Mouse (Mus musculus): ENCODE data around the gene Rps6ka1.
A peak's percentile ranks its signal among the peaks of the same experiment; 100 is the strongest.
"Not testable (repeated sequence)": the region's sequence is repeated elsewhere in the genome, so short reads cannot be mapped to it uniquely, and the experiment has no call there.

The Rps6ka1 gene

DNA sequence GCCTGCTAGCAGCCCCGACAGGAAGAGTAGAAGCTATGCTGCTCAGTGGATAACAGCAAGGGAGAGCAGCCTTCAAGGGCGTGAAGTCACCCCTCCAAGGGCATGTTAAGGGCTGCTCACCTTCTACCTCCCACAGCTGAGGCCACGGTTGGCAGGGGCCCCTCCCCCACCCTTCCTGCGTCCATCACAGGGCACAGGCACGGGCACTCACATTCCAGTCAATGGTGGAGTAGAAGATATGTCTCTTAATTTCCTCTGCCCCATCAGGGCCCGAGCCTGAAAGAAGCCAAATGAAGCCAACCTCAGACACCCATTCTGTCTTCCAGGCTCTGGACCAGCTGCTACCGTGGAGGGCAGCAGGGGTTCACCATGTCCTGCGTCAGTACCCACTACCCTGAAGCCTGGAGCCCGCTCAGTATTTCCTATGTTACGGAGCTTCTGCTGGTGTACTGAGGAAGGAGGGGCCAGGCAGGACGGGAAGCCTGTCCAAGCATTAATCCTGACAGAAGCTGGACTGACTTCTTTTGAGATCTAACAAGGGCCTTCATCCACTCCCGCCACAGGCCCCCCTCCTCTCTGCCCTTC, 23.7 kb downstream of the Rps6ka1 start:
- no peak for DNase-seq (ENCODE audit: extremely low spot score)

DNA sequence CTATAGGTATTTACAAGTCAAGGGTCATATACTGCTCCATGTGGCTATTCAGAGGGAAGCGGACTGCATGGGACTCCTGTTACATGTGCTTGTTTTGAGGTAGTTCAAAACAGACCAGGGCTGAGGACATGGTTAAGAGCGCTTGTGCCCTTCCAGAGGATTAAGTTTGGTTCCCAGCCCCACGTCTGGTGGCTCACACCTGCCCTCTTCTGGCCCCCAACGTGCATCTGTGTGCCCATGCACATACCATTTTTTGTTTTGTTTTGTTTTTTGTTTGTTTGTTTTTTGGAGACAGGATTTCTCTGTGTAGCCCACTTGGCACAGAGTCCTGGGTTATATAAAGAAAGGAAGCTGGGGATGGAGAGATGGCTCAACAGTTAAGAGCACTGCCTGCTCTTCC, 30.1 kb downstream of the Rps6ka1 start:
- DNase-seq (ENCODE audit: extremely low spot score): no peak

DNA sequence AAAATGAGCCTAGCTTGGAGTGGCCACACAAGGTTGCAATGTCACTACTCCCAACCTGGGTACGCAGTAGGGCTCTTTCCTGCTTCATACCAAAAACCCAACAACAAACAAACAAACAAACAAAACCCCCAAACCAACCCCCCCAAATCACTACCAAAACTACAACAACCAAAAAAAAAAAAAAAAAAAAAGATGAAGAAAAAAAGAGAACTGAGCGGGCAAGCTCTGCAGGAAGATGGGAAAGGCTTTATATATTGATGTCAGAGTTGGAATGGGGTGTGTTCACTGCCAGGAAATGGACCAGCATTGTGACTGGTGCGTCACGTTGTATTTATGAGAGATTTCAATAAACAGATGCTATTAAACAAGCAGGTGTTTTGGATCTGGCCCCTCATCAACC, 33.0 kb downstream of the Rps6ka1 start:
- DNase-seq (ENCODE audit: extremely low spot score): no peak

DNA sequence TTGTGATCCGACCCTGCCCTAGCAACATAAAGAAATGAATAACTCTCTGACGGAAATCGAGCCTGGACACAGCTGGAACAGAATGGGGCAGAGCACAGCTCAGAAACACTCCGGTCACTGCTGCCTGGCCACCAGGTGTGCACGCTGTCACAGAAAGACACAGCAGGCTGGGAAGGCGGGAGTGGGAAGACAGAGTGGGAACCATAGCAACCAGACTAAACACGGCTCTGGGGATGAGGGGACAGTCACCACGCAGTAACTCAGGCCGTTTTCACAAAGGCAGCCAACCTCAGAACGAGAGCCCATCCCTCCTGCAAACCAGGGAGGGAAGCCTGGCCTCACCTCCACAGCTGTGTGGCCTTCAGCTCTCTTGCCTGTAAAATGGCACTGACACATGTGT, 34.0 kb downstream of the Rps6ka1 start:
- no peak for DNase-seq (ENCODE audit: extremely low spot score)

DNA sequence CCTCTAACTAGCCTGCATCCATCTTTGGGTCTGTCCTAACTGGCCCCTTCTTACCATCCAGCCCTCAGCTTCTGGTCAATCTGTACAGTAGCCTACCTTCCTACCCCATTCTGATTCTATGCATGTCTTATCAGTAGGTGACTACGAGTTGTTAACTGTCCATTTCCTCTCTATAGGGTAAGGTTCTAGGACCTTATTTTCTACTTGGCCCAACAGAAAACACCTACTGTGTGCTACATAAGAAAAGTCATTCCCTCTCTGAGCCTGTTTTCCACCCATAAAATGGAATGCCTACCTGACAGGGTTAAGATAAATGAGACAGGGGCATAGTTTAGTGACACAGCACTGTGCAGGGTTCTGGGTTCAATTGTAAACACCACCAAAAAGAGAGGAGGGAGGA, 41.0 kb downstream of the Rps6ka1 start:
- DNase-seq (ENCODE audit: extremely low spot score): no peak

DNA sequence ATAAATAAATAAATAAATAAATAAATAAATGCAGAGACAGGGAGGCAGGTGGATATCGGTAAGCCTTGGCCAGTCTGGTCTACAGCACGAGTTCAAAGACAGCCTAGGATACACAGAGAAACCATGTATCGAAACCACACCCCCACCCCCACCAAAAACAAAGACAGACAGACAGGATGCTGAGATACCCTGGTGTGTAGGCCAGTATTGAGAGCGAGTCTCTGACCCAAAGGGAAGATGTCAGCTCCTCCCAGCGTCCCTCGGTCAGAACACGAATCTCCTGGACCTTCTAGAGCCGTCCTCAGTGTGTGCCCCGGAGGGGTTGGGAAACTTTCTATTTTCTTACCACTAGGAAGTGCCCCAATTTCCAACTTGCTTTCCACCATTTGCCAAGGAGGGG, 42.5 kb downstream of the Rps6ka1 start:
- no peak for DNase-seq (ENCODE audit: extremely low spot score)

DNA sequence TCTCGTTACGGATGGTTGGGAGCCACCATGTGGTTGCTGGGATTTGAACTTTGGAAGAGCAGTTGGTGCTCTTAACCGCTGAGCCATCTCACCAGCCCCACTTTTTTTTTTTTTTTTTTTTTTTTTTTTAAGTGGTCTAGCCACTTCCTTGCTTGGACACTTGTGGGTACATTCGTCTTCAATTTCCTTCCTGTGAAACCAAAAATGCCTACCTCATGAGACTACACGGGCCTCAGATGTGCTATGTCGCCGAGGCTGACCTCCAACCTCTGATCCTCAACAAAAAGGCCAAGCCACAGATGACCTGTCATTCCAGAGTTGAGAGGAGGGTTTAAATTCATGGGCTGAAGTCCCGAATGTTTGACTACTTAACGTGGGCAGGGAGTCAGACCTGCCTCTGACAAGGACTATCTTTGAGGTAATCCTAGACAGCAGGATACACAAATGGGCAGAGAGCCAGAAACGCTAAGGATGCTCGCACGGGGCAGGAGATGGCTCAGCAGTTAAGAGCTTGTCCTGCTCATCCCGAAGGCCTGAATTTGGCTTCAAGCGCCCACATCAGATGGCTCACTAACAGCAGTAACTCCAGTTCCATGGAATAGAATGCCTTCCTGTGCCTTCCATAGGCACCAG, 43.3 kb downstream of the Rps6ka1 start:
- no peak for DNase-seq (ENCODE audit: extremely low spot score)

DNA sequence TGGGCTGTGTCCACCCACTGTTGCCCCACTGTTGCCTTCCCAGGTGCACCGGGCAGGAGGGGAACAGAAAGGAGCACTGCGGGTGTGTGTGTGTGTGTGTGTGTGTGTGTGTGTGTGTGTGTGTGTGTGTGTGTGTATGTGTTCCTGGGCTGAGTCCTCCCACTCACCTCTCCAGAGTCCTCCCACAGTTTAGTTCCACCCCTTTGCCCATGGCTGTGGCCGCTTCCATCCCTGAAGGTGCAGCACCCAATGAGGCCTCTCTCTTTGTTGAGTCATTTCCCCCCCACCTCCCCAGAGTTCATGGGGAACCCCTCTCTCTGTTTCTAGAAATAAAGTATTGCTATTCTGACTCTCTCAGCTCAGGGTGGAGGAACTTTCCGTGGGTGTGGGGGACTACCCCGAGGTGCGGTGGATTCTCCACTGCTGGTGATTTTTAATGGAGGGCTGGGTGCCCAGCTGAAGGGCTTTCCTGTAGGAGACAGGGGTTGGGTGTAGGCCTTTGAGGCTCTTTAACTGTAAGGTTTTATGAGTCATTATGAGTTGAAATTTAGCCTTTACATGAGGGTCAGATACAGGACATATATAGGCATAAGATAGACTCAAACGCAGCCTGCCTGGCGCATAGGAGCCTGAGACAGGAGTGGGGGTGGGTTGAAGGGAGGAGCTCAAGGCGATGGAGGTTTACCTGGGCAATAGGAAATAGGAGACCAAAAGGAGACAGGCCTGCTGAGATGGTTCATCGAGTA, 44.4 kb downstream of the Rps6ka1 start:
- DNase-seq (ENCODE audit: extremely low spot score): no peak

DNA sequence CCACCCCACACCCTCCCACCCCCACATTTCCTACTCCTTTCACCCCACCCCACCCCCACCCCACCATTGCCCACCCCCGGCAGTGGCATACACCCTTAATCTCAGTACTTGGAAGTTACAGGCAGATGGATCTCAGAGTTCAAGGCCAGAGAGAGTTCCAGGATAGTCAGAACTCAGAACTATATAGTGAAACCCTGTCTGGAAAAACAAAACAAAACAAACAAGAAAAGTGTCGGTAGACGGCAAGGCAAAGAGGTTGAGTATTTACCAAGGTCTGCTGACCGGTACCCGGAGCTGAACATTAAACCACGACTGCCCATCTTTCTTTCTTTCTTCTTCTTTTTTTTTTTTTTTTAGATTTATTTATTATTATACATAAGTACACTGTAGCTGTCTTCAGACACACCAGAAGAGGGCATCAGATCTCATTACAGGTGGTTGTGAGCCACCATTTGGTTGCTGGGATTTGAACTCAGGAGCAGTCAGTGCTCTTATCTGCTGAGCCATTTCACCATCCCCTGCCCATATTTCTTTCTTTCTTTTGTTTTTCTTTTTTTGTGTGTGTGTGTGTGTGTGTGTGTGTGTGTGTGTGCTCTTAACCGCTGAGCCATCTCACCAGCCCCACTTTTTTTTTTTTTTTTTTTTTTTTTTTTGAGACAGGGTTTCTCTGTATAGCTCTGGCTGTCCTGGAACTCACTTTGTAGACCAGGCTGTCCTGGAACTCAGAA, 45.7 kb downstream of the Rps6ka1 start:
- DNase-seq (ENCODE audit: extremely low spot score): not testable (repeated sequence)

DNA sequence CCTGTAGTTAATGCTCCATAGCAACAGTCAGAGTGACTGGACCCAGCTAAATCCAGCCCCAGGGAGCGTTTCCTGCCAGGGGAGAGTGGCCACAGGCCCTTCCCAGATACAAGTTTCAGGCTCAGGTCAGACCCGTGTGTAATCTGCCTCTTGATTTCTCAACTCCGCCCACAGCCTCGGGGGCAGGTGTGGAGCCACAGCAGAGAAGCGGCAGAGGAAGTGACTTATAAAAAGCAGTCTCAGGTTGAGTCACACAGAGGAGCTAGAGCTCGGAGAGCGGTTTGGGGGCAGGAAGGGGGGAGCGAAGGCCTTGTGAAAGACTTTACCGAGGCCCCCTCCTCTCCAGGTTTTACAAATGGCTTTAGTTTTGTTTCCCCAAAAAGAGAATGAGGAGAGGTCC, 46.6 kb downstream of the Rps6ka1 start:
- DNase-seq (ENCODE audit: extremely low spot score): no peak

DNA sequence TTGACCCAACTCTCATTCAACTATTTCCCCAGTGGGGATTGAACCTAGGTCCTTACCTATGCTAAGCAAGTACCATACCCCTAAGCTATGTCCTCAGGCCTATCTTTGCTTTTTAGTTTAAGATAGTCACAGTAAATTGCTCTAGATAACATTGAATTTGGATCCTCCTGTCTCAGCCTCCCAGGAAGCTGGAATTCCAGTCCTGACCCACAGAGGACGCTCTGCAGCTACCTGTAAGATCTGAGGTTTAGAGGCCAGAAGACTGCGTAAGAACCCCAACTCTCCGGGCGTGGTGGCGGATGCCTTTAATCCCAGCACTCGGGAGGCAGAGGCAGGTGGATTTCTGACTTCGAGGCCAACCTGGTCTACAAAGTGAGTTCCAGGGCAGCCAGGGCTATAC, 47.1 kb downstream of the Rps6ka1 start:
- DNase-seq (ENCODE audit: extremely low spot score): no peak

DNA sequence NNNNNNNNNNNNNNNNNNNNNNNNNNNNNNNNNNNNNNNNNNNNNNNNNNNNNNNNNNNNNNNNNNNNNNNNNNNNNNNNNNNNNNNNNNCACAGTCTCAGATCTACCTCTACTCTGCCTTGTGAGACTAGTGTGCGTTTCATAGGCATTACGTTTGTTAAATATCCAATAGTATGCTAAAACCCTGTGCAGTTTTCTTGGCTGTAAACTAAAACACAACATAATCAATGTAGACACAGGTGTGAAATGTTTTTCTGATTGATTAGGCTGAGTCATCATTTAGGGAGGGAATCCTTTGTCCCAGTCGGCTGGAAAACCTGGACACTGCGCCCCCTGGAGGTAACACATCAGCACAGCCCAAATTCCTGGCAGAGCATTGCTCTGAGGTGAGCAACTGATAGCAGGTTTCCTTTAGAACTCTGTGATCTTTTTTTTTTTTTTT, 48.2 kb downstream of the Rps6ka1 start:
- no peak for DNase-seq (ENCODE audit: extremely low spot score)

DNA sequence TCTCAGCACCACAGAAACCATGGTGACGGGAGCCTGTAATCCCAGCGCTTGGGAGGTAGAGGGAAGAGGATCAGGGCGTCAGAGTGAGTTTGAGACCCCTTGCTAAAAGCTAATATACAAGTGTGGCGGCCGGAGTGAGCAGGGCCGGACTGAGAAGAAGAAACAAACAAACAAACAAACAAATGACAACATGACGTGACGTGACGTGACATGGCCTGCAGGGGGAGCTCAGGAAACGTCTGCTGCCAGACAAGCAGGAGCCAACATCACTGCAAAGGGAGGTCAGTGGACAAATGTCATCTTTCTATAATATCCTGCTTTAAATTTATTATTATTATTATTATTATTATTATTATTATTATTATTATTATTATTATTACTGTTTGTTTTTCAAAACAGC, 51.0 kb downstream of the Rps6ka1 start:
- DNase-seq (ENCODE audit: extremely low spot score): peak; percentile 22

DNA sequence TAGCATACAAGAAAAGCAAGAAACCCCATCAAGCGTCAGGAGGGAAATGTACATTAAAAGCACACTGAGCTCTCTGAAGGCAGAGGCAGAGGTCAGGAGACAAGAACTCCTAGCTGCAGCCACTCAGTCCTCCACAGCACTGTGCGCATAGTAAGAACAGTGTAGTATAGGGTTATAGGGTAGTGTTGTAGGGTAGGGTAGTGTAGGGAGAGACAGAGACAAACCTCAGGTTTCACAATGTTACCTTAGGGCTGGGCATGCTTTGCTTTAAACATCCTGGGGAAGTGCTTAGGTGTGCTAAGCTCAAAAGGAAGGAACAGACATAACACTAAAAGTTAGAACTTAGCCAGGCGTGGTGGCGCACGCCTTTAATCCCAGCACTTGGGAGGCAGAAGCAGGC, 52.4 kb downstream of the Rps6ka1 start:
- no peak for DNase-seq (ENCODE audit: extremely low spot score)

DNA sequence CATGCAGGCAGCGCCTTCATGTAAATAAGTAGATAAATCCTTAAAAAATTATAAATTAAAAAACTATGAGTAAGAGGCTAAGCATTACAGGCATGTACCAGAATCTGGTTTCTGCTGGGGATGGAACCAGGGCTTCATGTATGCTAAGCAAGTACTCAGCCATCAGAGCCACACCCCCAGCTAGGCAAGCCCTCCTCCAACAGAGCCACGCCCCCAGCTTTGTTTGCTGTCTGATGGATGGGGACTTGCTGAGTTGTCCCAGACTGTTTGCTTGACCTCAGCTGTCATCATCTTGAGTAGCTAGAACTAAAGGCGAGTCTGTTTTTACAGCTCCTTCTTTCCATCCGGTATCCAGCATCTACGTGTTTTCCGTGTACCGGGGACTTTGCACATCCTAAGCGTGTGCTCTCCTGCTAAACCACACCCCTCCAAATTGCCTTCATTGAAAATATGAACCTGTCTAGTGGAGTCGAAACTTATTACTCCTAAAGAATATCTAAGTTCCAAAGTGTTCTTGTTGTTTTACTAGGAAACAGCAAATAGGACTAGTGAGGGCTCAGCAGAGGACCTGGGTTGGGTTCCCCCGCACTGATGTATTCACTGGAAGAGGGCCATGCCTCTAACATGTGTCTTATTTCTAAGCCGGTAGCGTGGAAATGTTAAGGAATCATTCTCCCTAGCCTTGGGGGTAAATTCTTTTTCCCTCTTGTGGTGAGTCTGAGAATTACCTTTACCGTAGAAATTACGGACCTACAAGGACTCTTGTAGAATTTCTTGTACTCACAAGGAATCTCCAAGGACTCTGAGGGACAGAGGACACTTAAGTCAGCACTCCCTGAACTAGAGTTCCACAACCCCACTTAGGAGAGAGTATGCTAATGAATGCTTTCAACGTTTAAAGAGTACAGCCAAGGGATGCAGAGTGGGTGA, 54.4 kb downstream of the Rps6ka1 start:
- peak; percentile 50 for DNase-seq (ENCODE audit: extremely low spot score)

DNA sequence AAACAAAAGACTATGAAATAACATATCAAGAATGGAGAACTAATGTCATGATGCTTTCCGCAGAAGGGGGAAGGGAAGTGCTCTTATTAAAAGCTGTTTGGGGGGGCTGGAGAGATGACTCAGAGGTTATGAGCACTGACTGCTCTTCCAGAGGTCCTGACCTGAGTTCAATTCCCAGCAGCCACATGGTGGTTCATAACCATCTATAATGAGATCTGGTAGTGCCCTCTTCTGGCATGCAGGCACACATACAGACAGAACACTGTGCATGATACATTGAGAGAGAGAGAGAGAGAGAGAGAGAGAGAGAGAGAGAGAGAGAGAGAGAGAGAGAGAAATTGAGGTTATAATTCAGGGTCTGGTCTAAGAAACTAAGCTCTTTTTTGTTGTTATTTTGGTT, 57.1 kb downstream of the Rps6ka1 start:
- DNase-seq (ENCODE audit: extremely low spot score): no peak

DNA sequence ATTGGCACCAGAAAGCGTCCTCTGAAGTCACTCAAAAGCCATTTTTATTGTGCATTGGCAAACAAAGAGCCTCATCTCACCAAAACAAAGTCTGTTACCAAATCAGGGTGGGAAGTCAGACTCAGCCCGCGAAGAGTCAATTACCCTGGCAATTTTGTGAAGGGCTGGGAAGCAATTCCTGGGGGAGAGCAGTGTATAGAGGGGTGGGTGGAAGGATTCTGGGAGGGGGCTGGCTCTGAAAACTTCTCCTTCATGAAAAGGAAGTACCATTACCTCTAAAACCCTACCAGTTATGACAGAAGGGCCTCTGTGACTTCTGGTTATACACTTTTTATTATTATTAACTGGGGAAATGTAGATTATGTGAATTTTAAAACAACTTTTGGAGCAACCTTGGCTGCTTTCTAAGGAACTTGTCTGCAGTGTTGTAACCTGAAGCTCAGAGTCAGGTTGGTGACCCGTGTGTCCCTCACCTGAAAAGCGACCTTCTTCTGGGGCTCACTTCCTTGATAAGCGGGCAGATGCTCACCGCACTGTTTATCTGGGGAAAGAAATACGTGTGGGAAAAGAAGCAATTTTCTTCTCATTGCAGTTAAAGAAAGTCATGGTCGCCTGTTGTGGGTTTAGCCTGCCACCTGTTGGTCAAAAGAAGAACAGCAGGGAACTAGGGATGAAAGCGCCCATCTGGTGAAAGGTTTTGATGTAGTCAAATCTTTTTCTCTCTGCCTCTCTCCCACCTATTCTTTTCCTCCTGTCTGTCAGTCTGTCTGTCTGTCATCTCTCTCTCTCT, 58.1 kb downstream of the Rps6ka1 start:
- DNase-seq (ENCODE audit: extremely low spot score): peak; percentile 85

DNA sequence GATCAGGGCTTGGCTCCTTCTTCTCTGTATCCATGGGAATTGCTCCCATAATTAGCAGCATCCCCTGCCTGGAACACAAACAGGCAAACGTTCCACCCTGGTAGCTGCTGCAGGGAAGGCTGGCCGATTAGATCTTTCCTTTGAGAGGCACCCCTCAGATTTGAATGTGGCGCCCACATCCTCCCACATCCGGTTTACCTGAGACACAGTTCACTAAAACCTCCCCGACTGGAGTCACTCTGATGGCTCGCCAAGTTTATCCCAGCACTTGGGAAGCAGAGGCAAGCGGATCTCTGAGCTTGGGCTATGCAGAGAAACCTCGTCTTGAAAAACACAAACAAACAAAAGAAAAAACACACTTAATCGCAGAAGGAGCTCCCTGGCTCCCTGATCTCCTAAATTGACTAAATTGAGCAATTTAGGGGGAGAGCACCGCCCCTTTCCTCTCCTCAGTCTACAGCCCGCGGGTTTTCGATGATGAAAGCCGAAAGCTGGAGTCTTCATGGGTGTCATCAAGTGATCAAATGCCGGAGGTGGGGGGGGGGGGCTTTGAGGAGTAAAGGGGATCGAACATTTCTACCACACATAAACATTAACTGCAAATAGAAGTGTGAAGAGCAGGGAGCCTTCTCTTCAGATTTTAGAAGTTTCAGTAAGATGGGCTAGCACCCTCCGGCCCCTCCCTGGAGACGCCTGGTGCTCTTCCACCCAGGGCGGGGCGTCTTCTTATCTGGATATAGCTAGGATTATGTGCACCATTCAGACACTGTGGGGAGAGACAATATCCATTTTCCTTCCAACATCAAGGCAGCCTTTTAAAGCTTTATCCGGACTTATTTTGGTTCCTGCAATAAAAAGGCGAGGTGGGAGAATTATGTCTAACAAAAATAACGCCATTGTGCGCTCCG, 59.5 kb downstream of the Rps6ka1 start:
- DNase-seq (ENCODE audit: extremely low spot score): no peak

DNA sequence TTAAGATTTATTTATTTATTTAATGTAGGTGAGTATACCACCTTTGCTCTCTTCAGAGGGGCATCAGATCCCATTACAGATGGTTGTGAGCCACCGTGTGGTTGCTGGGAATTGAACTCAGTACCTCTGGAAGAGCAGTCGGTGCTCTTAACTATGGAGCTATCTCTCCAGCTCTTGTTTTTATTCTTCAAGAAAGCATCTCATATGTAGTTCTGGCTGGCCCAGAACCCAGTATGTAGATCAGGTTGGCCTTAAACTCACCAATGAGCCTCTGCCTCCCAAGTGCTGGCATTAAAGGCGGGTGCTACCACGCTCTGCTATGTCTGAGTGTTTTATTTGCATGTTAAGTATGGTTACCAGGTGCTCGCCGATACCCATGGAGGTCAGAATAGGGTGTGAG, 60.2 kb downstream of the Rps6ka1 start:
- DNase-seq (ENCODE audit: extremely low spot score): no peak

DNA sequence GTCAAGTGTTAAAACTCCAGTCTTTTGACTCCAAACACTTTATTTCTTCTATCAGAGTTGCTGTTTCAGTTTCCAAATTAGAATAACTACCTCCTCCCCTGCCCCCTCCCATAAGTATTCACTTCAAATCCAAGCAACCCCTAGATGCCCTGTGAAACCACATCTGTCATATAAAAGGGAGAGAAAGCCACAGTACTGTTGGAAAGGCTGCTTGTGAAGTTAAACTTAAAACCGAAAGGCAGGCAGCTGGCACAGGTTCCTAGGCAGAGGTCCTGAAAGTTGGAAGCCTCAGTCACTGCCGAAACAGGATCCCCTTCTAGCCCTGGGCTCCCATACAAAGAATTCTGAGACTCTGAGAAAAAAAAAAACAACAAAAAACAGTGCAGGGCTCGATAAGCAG, 61.9 kb downstream of the Rps6ka1 start:
- DNase-seq (ENCODE audit: extremely low spot score): no peak
